Mouse (Mus musculus) T-helper 17 cell (primary cell): ENCODE data around the gene Fam102a.

Source experiments
- in situ Hi-C, 2 experiments: fragments of 300-600 bp; cut with MboI, MseI; formaldehyde crosslinking; loops; 1 replicate in 1 of 2; 2 replicates in 1 of 2; pipeline ENCODE4 v1.15.1; 2025; ENCODE audit warnings: high pct_unique_total_duplicates in 2 of 2

Gene Fam102a

DNA sequence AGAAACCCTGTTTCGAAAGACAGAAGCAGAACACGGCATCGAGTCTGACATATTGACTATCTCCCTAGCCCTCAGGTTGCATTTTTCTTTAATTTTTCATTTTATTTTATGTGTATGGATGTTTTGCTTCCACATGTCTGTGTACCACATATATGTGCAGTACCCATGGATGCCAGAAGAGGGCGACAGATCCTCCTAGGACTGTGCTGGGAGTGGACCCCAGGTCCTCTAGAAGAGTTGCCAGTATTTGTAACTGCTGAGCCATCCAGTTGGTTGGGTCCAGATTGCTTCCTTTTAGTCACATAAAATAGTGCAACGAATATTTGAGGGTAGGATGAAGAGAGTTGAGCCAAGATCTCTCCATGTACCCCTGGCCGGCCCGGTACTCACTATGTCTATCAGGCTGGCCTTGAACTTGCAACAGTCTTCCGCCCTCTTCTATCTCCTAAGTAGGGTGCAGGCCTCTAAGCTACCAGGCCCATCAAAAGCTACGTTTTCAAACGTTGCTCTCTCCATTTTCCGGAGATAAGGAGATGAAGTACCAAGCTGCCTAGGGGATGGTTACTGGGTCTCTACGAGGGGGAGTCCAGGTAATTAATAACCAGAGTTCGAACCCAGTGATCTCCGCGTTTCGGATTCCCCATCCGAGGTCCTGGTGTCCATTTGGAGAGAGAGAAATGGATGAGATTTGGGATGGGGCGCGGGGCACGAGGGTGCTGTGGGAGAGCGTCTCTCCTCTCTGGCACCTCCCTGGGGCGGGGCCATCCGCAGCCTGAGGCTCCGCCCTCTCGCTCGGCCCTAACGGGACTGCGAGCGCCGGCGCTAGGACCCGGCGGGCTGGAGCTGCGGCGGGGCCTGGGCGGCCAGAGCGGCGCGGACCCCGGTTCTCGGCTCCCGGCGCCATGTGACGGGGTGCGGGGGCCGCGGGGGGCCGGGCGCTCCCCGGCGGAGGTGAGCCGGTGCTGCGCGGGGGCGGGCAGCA lies 71.3 kb downstream of the Fam102a start:
- in situ Hi-C loops, result loop anchor here in 1 of 2 experiments (10.0 kb wide), 1 partner anchor 1142 kb away; no protein-coding TSS in a partner anchor

DNA sequence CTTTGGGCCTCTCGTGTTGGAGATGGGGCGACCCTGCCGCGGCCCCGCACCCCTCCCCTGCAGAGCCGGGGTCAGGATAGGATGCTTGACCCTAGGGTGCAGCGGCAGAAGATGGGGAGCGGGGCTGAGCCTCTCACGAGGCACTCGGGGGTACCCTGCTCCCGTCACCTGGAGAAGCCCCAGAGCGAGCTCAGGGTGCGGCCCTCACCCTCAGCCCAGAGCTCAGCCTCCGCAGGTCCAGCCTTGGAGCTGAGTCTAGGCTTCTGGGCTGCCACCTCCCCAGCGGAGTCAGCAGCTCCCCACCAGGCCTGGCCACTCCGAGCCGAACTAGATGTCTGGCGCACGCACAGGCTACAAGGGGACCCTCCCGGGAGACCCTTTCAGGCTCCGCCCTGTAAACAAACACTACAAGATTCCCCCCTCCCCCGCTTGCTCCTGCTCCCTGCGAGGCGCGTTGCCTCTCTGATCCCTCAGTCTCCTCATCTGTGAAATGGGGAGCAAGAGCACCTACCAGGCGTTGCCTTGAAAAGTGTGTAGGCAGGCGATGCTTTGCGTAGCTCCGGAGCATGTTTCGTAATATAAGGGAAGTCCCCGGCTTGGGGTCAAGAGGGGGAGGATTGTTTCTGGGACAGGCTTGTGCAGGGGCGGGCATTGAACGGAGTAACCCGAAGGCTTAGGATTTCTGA lies 72.3 kb downstream of the Fam102a start:
- in situ Hi-C loops, result loop anchor here in 1 of 2 experiments (10.0 kb wide), 1 partner anchor 1143 kb away; no protein-coding TSS in a partner anchor

DNA sequence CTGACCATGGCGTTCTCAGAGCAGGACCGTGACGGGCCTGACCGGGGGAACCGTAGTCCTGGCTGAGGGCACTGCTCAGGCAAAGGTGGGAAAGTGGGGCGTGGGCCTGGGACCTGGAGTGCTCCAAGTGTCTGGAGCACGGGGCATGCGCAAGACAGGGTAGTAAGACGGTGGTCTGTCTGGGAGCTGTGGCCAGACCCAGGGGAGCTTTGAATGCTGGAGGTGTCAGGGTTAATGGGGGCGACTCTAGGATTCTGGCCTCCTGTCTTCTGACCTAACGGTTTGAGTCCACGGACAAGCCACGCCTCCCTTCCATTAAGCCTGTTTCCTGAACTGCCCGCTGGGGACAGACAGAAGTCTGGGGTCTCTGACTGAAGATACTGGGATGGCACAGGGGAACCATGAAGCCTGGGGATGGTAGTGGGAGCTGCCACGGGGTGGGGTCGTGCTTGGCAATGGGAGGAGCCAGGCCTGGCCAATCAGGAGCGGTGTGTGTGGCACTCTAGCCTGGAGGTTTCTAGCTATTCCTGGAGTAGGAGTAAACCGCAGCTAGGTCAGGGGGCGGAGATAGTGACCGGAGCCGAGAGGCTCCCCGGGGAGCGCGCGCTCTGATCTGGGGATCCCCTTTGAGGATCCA lies 73.1 kb downstream of the Fam102a start:
- in situ Hi-C loops, result loop anchor here in 1 of 2 experiments (10.0 kb wide), 1 partner anchor 1143 kb away; no protein-coding TSS in a partner anchor

DNA sequence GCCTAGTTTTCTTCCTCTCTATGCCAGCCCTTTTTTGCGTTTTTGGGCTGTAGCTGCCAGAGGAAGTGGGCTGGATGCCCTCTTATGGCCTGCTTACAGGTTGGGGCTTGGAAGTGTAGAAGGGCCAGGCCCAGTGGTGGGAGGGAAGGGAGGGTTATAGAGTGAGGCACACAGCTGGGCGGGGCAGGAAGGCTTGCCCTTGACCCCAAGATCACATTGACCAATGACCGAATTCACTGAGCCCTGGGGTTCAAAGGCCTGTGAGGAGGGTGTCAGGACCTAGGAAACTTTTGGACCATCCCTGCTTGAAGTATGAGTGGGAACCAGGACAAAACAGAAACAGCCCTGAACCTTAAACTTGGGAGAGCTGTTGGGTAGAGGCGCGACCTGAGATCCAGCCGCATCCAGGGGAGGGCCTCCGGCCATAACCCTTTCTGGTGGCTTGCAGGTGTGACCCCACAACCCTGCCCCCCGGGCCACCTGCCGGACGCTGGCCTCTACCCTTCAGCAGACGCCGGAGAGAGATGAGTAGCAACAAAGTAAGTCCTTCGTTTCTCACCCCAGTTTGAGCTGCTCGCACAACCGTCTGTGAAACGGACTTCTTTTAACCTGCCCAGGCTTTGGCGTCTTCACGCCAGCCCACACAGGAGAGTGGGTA lies 73.8 kb downstream of the Fam102a start:
- in situ Hi-C loops, result loop anchor here in 1 of 2 experiments (10.0 kb wide), 1 partner anchor 1144 kb away; no protein-coding TSS in a partner anchor

DNA sequence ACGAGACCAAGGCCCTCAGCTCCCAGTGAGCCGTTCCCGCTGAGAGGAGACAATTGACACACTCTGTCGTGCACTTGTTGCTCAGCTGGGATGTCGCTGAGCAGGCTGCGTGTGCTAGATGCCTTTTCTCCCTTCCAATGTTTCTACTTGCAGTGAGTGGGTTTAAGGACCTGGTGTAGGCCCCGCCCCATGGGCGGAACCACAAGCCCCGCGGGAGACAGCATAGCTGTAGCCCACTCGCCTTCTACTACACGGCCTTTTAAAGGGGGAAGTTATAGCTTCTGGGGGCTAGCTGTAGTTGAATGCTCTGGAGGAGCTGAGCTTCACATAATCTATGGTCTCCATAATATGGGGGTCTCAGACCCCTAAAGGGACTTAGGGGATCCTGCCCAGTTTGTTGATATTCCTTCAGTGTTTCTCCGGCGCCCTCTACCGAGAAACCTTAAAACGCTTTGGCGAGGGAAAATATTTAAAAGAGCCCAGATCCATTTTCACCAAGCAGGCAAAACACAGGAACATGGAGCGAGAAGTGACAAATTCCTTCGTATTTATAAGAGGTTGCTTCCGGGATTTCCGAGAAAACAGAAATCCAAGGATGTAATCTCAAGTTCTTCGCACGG lies 75.6 kb downstream of the Fam102a start:
- in situ Hi-C loops, result loop anchor here in 1 of 2 experiments (5.0 kb wide), 1 partner anchor 33 kb away; the partner anchor contains the start of gene 9430097D07Rik

DNA sequence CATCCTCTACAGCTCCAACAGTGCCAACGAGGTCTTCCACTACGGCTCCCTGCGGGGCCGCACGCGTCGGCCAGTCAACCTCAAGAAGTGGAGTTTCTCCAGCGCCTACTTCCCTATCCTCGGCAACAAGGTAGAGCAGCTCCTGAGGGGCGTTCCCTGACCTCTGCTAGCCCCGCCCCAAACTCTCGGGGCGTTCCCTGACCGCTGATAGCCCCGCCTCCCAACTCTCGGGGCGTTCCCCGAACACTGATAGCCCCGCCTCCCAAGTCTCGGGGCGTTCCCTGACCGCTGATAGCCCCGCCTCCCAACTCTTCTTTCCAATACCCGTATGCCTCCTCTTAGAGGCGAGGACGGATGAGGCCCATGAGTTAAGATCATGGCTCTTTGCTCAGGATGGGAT lies 77.1 kb downstream of the Fam102a start:
- in situ Hi-C loops, result loop anchor here in 1 of 2 experiments (5.0 kb wide), 1 partner anchor 35 kb away; the partner anchor contains the start of gene 9430097D07Rik

DNA sequence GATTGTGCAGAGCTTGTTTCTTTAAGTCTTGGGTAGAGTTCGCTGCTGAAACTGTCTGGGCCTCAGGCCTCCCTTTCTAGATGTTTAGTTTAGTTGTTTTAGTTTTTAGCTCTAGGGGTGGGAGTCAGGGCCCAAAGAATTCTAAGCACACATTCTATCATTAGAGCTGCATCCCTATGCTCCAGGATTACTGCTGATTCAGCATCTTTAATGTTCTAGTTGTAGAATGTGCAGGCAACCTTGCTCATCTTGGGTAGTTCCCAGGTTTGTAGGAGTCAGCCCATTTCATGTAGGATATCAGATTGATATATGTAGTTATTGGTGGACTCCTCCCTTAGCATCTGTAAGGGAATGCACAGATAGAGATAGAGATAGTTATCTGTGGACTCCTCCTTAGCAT lies 82.0 kb downstream of the Fam102a start:
- in situ Hi-C loops, result no loop called here

DNA sequence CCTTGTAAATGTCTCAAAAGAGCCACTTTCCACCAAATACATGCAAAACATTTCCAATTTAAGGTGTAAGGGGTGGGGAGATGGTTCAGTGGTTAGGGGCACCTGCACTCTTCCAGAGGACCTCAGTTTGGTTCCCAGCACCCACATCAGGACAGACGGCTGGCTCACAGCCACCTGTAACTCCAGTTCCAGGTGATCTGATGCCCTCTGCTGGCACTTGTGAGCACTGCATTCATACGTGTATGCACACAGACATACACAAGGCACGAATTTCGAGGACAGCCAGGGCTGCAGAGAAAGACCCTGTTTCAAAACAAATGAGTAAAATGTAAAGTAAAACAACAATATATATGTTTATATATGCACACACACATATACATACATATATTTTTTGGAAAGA lies 82.5 kb downstream of the Fam102a start:
- in situ Hi-C loops, result no loop called here

DNA sequence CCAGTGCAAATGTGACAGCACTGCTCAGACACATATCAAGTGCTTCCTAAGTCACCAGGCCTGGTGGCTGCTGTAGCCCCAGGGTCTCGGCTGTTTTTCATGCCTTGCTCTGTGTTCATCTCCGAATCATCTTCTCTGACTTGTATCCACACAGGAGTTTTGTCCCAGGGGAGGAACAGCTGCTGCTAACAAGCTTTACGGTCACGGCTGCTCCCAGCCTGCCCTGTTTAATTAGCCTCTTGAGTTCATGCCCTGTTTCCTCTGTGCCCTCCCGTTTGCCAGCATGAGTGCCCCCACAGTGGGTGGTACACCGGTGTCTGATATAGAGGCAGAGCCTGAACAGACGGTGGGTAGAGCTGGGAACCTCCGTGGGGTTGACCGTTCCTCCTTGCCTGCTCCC lies 82.9 kb downstream of the Fam102a start:
- in situ Hi-C loops, result no loop called here
